Mouse (Mus musculus) right cerebral cortex, adult 18-20 months (tissue): Measurements from ENCODE around the gene Gm21190.
"Not testable (repeated sequence)": the region's sequence is repeated elsewhere in the genome, so short reads cannot be mapped to it uniquely, and the experiment has no call there.

ENCODE experiments used
- DNase-seq: peaks from one replicate; pipeline ENCODE4 v3.0.0; 2022; ENCODE audit warnings: mixed read lengths

The Gm21190 gene

DNA sequence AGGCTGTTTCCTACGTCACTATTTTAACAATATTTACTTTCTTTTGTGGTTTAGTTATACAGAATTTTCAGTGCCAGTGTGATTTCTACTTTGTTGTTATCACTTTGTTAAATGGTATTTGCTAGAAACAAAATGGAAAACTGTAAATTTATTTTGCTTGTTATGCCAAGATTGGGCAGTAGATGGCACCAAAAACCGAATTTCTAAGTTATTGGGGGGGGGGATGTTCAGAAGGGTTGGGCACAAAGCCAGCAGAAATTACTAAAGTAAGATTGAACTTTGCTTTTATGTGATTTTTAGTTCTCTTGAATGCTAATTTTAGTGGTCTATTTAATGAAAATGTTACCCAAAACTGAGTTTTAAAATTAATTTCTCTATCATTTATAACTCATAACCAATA is 44.4 kb downstream of the Gm21190 start:
- DNase-seq = not testable (repeated sequence)

GRCm38 (mm10) chr5:15483576-15483975 is 45.4 kb downstream of the Gm21190 start:
- DNase-seq = not testable (repeated sequence)

DNA sequence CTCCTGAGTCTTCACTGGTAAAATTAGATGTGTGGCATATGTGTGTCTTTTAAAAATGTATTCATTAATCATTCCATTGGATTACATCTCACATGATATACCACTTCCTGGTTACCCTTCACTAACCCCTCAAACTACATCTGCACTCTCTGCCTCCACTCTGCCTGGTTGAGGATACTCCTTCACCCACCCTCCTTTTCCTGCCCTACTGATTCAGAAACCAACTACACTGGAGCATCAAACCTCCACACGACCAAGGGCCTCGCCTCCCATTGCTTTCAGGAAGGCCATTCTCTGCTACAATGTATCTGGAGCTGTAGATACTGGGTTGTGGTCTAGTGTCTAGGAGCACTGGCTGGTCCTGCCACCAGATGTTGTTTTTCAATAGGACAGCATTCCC is 46.2 kb downstream of the Gm21190 start:
- DNase-seq = not testable (repeated sequence)

GRCm38 (mm10) chr5:15476423-15476822 is 52.6 kb downstream of the Gm21190 start, which contains the start of gene Gm21149:
TSS of gene Gm21149 (minus strand) at chr5:15476523.
- not testable (repeated sequence) for DNase-seq
